Comparison of ENCODE assay signal across 9 mouse cellular contexts in the genomic region with DNA sequence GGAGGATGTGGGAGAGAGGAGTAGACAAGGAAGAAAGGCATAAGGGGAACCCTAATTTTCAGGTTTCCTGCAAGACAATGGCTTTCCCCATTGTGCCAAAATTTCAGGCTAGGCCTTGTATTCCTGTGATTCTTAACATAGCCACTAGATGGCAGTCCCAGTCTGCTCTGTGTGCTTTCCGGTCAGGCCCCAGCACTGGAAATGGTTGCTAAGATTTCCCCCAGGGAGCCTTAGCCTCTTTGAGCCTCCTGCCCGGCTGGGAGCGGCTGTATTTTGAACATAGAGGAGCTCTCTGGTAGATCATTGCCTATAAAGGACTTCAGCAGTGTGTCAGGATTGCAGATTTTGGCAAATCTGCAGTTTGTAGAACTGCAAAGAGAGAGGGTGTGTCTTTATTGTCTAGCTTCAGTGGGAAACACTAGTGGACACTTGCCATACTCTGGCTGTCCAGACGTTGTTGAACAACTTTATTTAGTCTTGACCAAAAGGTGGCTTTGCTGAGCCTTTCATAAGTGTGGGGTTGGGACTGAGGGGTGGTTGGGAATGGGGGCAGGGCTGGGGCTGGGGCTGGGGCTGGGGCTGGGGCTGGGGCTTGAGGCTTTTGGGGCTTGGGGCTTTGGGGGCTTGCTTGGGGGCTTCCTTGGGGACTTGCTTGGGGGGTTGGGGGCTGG. TPM values are rescaled to one million over a fixed set of nuclear protein-coding genes. Genes with fewer than 3 reads are reported as not detected.
DNase-seq lines count a peak whose midpoint lies in the region; ATAC-seq and TF ChIP-seq lines count a peak whose summit lies in the region.
"Had no signal": no experiment of that assay in that cellular context is flagged by ENCODE, and none has a peak within 500 bp of the region (broad histone marks: within the 10 kb centered on the region; RNA-seq: fewer than 3 reads in every experiment).

No protein-coding gene starts in this region.

- H3K4me2 ChIP-seq in limb, embryonic 15.5 days = no peak overlapping the region
- peak overlapping the region; percentile 48 for H3K4me2 ChIP-seq in myocyte (ENCODE audit: low read depth)

- TF ChIP-seq POLR2A in myocyte (IDR thresholded peaks at IDR 0.05; ENCODE audit: insufficient read length, low read depth) = no peak

- H3K79me2 ChIP-seq in myocyte (ENCODE audit: control insufficient read depth, insufficient read depth) = no peaks in the 10 kb centered on the region

- no peaks in the 10 kb centered on the region for H3K9me3 ChIP-seq in embryonic facial prominence, embryonic 10.5 days
- no peaks in the 10 kb centered on the region for H3K9me3 ChIP-seq in limb, embryonic 15.5 days

- peaks cover 4% of the 10 kb centered on the region; the same call in 1 of the 2 replicates for H3K27me3 ChIP-seq in embryonic facial prominence, embryonic 10.5 days (replicated peaks; ENCODE audit: low read depth, poor library complexity, severe bottlenecking)
- H3K27me3 ChIP-seq in limb, embryonic 15.5 days = no peaks in the 10 kb centered on the region; the same call in 1 of the 2 replicates
- no peaks in the 10 kb centered on the region for H3K27me3 ChIP-seq in myocyte (ENCODE audit: control insufficient read depth, insufficient read depth, insufficient read length)

- peak; percentile 39 for DNase-seq in CD4-positive helper T cell, adult 2 months (ENCODE audit: low read depth, low spot score)
- peak; percentile 75 for DNase-seq in adrenal gland, postnatal 10 days
- DNase-seq in embryonic facial prominence, embryonic 10.5 days (ENCODE audit: low spot score) = peak; percentile 71
- DNase-seq in heart, adult 8-10 months (ENCODE audit: low spot score) = peak; percentile 79
- DNase-seq in kidney, adult 8-10 months = peak; percentile 41 to 51
- peak; percentile 75 for DNase-seq in thymus, postnatal 0 days (ENCODE audit: low spot score)

- H3K36me3 ChIP-seq in embryonic facial prominence, embryonic 10.5 days (replicated peaks) = no peaks in the 10 kb centered on the region
- no peaks in the 10 kb centered on the region for H3K36me3 ChIP-seq in limb, embryonic 15.5 days
- no peaks in the 10 kb centered on the region for H3K36me3 ChIP-seq in myocyte (ENCODE audit: control insufficient read depth, insufficient read depth)

- H3ac ChIP-seq in myocyte (ENCODE audit: control insufficient read depth, insufficient read length) = no peak overlapping the region

- H3K4me1 ChIP-seq in embryonic facial prominence, embryonic 10.5 days = peaks cover 8% of the 10 kb centered on the region
- peaks cover 5% of the 10 kb centered on the region for H3K4me1 ChIP-seq in limb, embryonic 15.5 days

- no peak for ATAC-seq in limb, embryonic 15.5 days (ENCODE audit: insufficient number of reproducible peaks, low FRiP score, low TSS enrichment, low read depth)

- 3% methylated on average over 4 of the region's 4 CpGs for WGBS in embryonic facial prominence, embryonic 10.5 days
- 2% methylated on average over 4 of the region's 4 CpGs for WGBS in limb, embryonic 15.5 days

- no peak overlapping the region; the same call in 1 of the 2 replicates for H3K4me3 ChIP-seq in embryonic facial prominence, embryonic 10.5 days
- no peak overlapping the region for H3K4me3 ChIP-seq in limb, embryonic 15.5 days
- H3K4me3 ChIP-seq in myocyte = no peak overlapping the region
- H3K4me3 ChIP-seq: erythroblast, embryonic 14.5 days had no signal

- H3K9ac ChIP-seq in limb, embryonic 15.5 days = no peak overlapping the region

- H3K27ac ChIP-seq in embryonic facial prominence, embryonic 10.5 days (replicated peaks) = 0 out of 2 replicates have a peak overlapping the region, but pooled peaks have one; percentile 24
- peak overlapping the region; percentile 8; the same call in 1 of the 2 replicates for H3K27ac ChIP-seq in limb, embryonic 15.5 days

TF ChIP-seq in myocyte, 11 proteins besides CTCF, POLR2A, EP300 and RAD21:
- TF ChIP-seq REST (IDR thresholded peaks at IDR 0.05; ENCODE audit: insufficient read depth, insufficient read length) (no peak), MAX (IDR thresholded peaks at IDR 0.05; ENCODE audit: low read depth) (no peak)

RNA-seq across cellular contexts. Expression of a gene that starts 8.1 kb away (rescaled TPM):
- 1 to 10 TPM; 6.3 to 6.9 TPM for total RNA-seq in adrenal gland, postnatal 10 days (2021)
- 1.4 and 1.6 TPM in 2 replicates for polyA plus RNA-seq in embryonic facial prominence, embryonic 10.5 days (2016; fragmentation: Nextera tagmentation; extraction: Ambion mirVana)
- 10 to 100 TPM in 3 of 4 experiments, 1 to 10 TPM in 1; 8.2 to 14.1 (median 10.8) TPM for total RNA-seq in heart, adult 8-10 months (2022)
- 0.65 and 1.1 TPM in 2 replicates for polyA plus RNA-seq in limb, embryonic 15.5 days (2015; fragmentation: Nextera tagmentation; extraction: Ambion mirVana)
- 4.1 TPM for polyA plus RNA-seq in myocyte (2012; fragmentation: generic; extraction: Trizol)
- 2.1 and 2.8 TPM in 2 replicates for polyA plus RNA-seq in thymus, postnatal 0 days (2015; fragmentation: Nextera tagmentation; extraction: Ambion mirVana)
- polyA plus RNA-seq: erythroblast, embryonic 14.5 days had no signal
